Mouse (Mus musculus): ENCODE measurements around the gene Fam186b. TPM values are rescaled to one million over a fixed set of nuclear protein-coding genes. Genes with fewer than 3 reads are reported as not detected.

Fam186b gene
- polyA plus RNA-seq, 1 experiment = 0.13 TPM

DNA sequence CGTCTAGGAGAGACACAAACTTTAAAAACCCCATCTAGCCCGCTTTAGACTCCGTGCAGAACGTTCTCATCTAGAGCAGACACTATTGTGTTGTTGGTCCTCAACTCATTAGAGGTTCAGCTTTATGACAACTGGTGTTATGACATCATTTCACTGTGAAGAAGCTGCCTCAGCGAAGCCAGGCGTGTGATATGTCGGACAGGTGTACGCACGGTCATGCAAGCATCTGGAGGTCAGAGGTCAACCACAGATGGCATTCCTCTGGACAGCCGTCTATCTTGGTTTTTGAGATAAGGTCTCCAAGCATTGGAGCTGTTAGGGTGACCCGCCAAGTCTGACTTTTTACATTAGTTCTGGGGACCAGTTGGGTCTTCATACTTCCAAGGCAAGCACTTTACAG lies 5.1 kb downstream of the Fam186b start:
- Histone ChIP-seq H3K27ac (ENCODE audit: insufficient read depth, low read depth, low read length) (no peak overlapping the region), H3K4me3 (ENCODE audit: insufficient read depth, low read depth, low read length) (no peak overlapping the region), H3K36me3 (ENCODE audit: control insufficient read depth, insufficient read depth, low read length) (no peaks in the 10 kb centered on the region), H3K27me3 (replicated peaks; ENCODE audit: control insufficient read depth, insufficient read depth, low read length) (no peaks in the 10 kb centered on the region), H3K4me1 (ENCODE audit: control insufficient read depth, insufficient read depth, low read length) (peaks cover 7% of the 10 kb centered on the region; the same call in 1 of the 2 replicates)
- WGBS = 94% methylated on average over 11 of the region's 11 CpGs
- no peak for DNase-seq
- TF ChIP-seq CTCF (conservative IDR thresholded peaks at IDR 0.05; ENCODE audit: insufficient read depth, insufficient read length, low read depth, low read length) (no peak), POLR2A (IDR thresholded peaks at IDR 0.05; ENCODE audit: low read depth, low read length) (no peak)

DNA sequence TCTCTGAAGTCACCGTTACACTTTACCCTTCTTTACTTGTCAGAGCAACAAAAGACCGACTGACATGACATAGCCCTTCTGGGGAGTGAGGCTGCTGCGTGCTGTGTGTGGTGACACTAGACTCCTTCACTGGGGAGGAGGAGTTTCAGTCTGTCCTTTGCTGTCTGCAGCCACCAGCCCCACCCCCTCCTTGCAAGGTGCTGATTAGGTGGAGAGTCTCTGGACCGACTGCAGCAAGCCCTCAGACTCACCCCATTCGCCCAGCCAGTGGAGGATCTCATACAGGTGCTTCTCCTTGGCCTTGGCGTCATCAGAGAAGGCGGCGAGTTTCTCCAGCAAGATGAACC lies 10.5 kb downstream of the Fam186b start:
- no peak overlapping the region for H3K4me3 ChIP-seq (ENCODE audit: insufficient read depth, low read depth, low read length)
- 71% methylated on average over 8 of the region's 8 CpGs for WGBS
- TF ChIP-seq POLR2A (IDR thresholded peaks at IDR 0.05; ENCODE audit: low read depth, low read length) (no peak), CTCF (conservative IDR thresholded peaks at IDR 0.05; ENCODE audit: insufficient read depth, insufficient read length, low read depth, low read length) (no peak)
- no peak for DNase-seq
- H3K4me1 ChIP-seq (ENCODE audit: control insufficient read depth, insufficient read depth, low read length) = peaks cover 5% of the 10 kb centered on the region; the same call in 1 of the 2 replicates
- H3K27ac ChIP-seq (ENCODE audit: insufficient read depth, low read depth, low read length) = no peak overlapping the region
- H3K36me3 ChIP-seq (ENCODE audit: control insufficient read depth, insufficient read depth, low read length) = no peaks in the 10 kb centered on the region
- no peaks in the 10 kb centered on the region for H3K27me3 ChIP-seq (replicated peaks; ENCODE audit: control insufficient read depth, insufficient read depth, low read length)

DNA sequence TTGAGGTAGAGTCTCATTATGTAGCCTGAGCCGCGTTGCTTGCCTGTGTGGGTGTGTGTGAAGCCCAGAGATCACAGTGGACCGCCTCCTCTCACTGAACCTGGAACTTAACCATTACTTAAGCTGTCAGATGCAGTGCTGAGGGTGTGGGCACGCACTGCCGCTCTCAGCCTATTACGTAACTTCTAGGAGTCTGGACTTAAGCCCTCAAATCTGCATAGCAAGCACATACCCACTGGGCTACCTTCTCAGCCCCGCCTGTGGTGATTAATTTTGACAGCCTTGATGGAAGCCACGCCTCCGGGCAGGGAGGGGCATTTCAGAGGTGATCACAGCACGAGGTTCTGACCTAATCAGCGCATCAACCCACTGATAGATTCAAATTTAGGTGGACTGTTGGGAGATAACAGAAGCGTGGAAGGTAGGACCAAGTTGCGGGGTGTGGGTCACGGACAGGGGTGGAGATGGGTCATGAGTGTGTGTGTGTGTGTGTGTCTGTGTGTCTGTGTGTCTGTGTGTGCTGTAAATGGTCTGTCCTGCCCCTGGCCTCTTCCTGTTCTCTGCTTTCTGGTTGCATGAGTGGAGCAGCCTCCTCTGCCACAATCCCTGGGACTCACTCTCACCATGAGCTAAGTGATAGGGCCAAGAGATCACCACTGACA lies 11.0 kb downstream of the Fam186b start:
- Histone ChIP-seq H3K36me3 (ENCODE audit: control insufficient read depth, insufficient read depth, low read length) (no peaks in the 10 kb centered on the region), H3K27me3 (replicated peaks; ENCODE audit: control insufficient read depth, insufficient read depth, low read length) (no peaks in the 10 kb centered on the region), H3K4me3 (ENCODE audit: insufficient read depth, low read depth, low read length) (no peak overlapping the region), H3K27ac (ENCODE audit: insufficient read depth, low read depth, low read length) (no peak overlapping the region), H3K4me1 (ENCODE audit: control insufficient read depth, insufficient read depth, low read length) (peaks cover 5% of the 10 kb centered on the region; the same call in 1 of the 2 replicates)
- WGBS = 33% methylated on average over 14 of the region's 14 CpGs
- DNase-seq = peak; percentile 92
- TF ChIP-seq CTCF (conservative IDR thresholded peaks at IDR 0.05; ENCODE audit: insufficient read depth, insufficient read length, low read depth, low read length) (no peak), POLR2A (IDR thresholded peaks at IDR 0.05; ENCODE audit: low read depth, low read length) (no peak)

DNA sequence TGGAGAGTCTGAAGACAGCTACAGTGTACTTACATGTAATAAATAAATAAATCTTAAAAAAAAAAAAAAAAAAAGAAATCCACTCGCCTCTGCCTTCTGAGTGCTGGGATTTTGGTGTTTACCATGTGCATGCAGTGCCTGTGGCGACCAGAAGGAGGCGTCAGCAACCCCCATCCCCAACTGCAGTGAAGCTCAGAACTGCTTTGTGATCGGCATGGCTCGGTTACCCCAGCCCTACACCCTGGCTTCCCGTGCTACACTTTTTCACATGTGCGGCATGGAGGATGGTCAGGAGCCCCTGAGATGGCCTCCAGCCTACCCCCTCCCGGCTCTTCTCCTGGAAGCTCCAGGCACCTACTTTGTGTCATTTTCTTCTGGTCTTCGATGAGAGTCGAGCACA lies 12.2 kb downstream of the Fam186b start:
- Histone ChIP-seq H3K4me3 (ENCODE audit: insufficient read depth, low read depth, low read length) (no peak overlapping the region), H3K27me3 (replicated peaks; ENCODE audit: control insufficient read depth, insufficient read depth, low read length) (no peaks in the 10 kb centered on the region), H3K4me1 (ENCODE audit: control insufficient read depth, insufficient read depth, low read length) (peaks cover 5% of the 10 kb centered on the region; the same call in 1 of the 2 replicates), H3K36me3 (ENCODE audit: control insufficient read depth, insufficient read depth, low read length) (no peaks in the 10 kb centered on the region), H3K27ac (ENCODE audit: insufficient read depth, low read depth, low read length) (no peak overlapping the region)
- no peak for DNase-seq
- 66% methylated on average over 10 of the region's 10 CpGs for WGBS
- TF ChIP-seq POLR2A (IDR thresholded peaks at IDR 0.05; ENCODE audit: low read depth, low read length) (no peak), CTCF (conservative IDR thresholded peaks at IDR 0.05; ENCODE audit: insufficient read depth, insufficient read length, low read depth, low read length) (peak; percentile 44; the same call in 1 of the 2 replicates)

DNA sequence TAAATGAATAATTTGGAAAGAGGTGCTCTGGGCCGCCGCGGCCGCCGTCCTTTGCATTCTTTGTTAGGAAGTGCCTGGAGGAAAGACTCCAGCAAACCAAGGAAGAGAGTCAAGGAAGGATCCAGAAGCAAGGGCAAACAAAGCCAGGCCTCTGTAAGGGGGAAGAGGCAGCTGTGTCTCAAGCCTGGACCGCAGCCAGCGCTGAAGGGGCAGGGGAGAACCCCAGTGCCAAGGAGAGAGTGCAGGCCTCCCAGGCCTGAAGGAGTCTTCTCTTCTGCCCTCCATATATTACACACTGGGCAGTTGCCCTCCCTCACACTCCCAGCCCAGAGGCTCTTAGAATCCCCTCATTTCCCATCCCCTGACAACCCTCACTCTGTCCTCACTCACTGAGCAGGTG lies 17.4 kb downstream of the Fam186b start:
- WGBS = 71% methylated on average over 7 of the region's 7 CpGs
- no peaks in the 10 kb centered on the region for H3K4me1 ChIP-seq (ENCODE audit: control insufficient read depth, insufficient read depth, low read length)
- no peak overlapping the region for H3K27ac ChIP-seq (ENCODE audit: insufficient read depth, low read depth, low read length)
- no peaks in the 10 kb centered on the region for H3K36me3 ChIP-seq (ENCODE audit: control insufficient read depth, insufficient read depth, low read length)
- TF ChIP-seq POLR2A (IDR thresholded peaks at IDR 0.05; ENCODE audit: low read depth, low read length) (no peak), CTCF (conservative IDR thresholded peaks at IDR 0.05; ENCODE audit: insufficient read depth, insufficient read length, low read depth, low read length) (no peak)
- H3K27me3 ChIP-seq (replicated peaks; ENCODE audit: control insufficient read depth, insufficient read depth, low read length) = no peaks in the 10 kb centered on the region
- DNase-seq = no peak
- H3K4me3 ChIP-seq (ENCODE audit: insufficient read depth, low read depth, low read length) = no peak overlapping the region

DNA sequence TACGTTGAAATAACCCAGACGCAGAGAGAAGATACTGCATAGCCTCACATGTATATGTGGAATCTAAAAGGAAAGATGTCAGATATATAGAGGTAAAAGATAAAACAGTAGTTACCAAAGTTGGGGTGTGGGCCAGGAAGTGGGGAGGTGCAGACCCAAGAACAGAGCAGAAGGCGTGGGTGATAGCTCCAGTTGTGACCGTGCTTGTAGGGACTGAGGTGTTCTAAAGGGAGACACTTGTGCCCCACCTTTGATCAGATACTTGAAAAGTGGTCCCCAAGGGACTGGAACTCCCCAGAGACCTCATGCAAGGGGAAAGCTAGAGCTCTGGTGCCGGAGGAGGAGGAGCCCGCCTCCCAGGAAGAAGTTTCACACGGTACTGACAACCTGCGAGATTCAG lies 19.6 kb downstream of the Fam186b start:
- WGBS = 92% methylated on average over 8 of the region's 8 CpGs
- TF ChIP-seq POLR2A (IDR thresholded peaks at IDR 0.05; ENCODE audit: low read depth, low read length) (no peak), CTCF (conservative IDR thresholded peaks at IDR 0.05; ENCODE audit: insufficient read depth, insufficient read length, low read depth, low read length) (no peak)
- no peak overlapping the region for H3K4me3 ChIP-seq (ENCODE audit: insufficient read depth, low read depth, low read length)
- no peak overlapping the region for H3K27ac ChIP-seq (ENCODE audit: insufficient read depth, low read depth, low read length)
- no peaks in the 10 kb centered on the region for H3K4me1 ChIP-seq (ENCODE audit: control insufficient read depth, insufficient read depth, low read length)
- no peaks in the 10 kb centered on the region for H3K27me3 ChIP-seq (replicated peaks; ENCODE audit: control insufficient read depth, insufficient read depth, low read length)
- no peaks in the 10 kb centered on the region for H3K36me3 ChIP-seq (ENCODE audit: control insufficient read depth, insufficient read depth, low read length)
- no peak for DNase-seq

DNA sequence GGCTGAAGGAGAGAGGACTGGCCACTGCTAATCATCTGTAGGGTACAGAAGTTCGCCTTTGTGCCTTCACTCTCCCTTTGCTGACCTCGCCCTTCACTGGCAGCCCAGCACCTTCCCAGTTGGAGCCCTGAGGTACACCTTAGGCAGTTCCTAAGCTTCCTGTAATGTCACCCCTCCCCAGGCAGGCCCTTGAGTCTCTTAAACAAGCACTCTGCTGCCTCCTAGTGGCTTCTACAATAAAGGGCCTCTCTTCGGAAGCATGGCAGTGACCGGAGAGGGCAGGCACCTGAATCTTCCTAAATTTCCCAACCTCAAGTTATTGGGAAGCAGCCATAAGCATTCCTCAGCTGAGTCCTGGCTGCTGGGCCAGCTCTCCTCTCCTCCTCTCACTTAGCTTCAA lies 30.0 kb downstream of the Fam186b start:
- 26% methylated on average over 4 of the region's 4 CpGs for WGBS
- Histone ChIP-seq H3K27me3 (replicated peaks; ENCODE audit: control insufficient read depth, insufficient read depth, low read length) (no peaks in the 10 kb centered on the region), H3K4me3 (ENCODE audit: insufficient read depth, low read depth, low read length) (no peak overlapping the region), H3K27ac (ENCODE audit: insufficient read depth, low read depth, low read length) (no peak overlapping the region), H3K36me3 (ENCODE audit: control insufficient read depth, insufficient read depth, low read length) (no peaks in the 10 kb centered on the region), H3K4me1 (ENCODE audit: control insufficient read depth, insufficient read depth, low read length) (no peaks in the 10 kb centered on the region)
- DNase-seq = peak; percentile 85
- no peak for TF ChIP-seq POLR2A (IDR thresholded peaks at IDR 0.05; ENCODE audit: low read depth, low read length)
- TF ChIP-seq CTCF (conservative IDR thresholded peaks at IDR 0.05; ENCODE audit: insufficient read depth, insufficient read length, low read depth, low read length) = peak; percentile 86

Measured in kidney, adult 2 months (tissue).